Mouse (Mus musculus) forebrain, embryonic 15.5 days (tissue): ENCODE results near the gene Pcdh9. TPM values are rescaled to one million over a fixed set of nuclear protein-coding genes. Genes with fewer than 3 reads are reported as not detected.

Experiments used
- ATAC-seq: fragments of 200-750 bp; cut with Nextera tagmentation; replicated peaks from 2 replicates; pipeline ENCODE4 v1.8.0; 2017; ENCODE audit warnings: mild to moderate bottlenecking, moderate TSS enrichment, moderate library complexity
- H3K27ac ChIP-seq: fragments of 300-500 bp; sonication (generic); replicated peaks from 2 replicates; pipeline ENCODE4 v1.5.1; 2015; ENCODE audit warnings: mild to moderate bottlenecking, inconsistent platforms
- H3K27me3 ChIP-seq: fragments of 300-500 bp; sonication (generic); 2 replicates; pipeline ENCODE4 v1.6.1; 2015; ENCODE audit warnings: inconsistent platforms
- H3K36me3 ChIP-seq: fragments of 300-500 bp; sonication (generic); 2 replicates; pipeline ENCODE4 v1.6.1; 2015; ENCODE audit warnings: mild to moderate bottlenecking, inconsistent platforms
- H3K4me1 ChIP-seq: fragments of 300-500 bp; sonication (generic); 2 replicates; pipeline ENCODE4 v1.6.1; 2015; ENCODE audit warnings: inconsistent platforms
- H3K4me2 ChIP-seq: fragments of 300-500 bp; sonication (generic); replicated peaks from 2 replicates; pipeline ENCODE4 v1.6.1; 2015; ENCODE audit warnings: mild to moderate bottlenecking, inconsistent platforms
- H3K4me3 ChIP-seq: fragments of 300-500 bp; sonication (generic); 2 replicates; pipeline ENCODE4 v1.5.1; 2015; ENCODE audit warnings: mild to moderate bottlenecking, inconsistent platforms
- H3K9ac ChIP-seq: fragments of 300-500 bp; sonication (generic); replicated peaks from 2 replicates; pipeline ENCODE4 v1.6.1; 2015; ENCODE audit warnings: mild to moderate bottlenecking, inconsistent platforms
- H3K9me3 ChIP-seq: fragments of 300-500 bp; sonication (generic); 2 replicates; pipeline ENCODE4 v1.6.1; 2016; ENCODE audit warnings: inconsistent platforms
- WGBS: fragments of 180-500 bp; shearing (Covaris S2); methylation state at CpG from one replicate; pipeline ENCODE4 v1.1.7; 2015; ENCODE audit warnings: mixed read lengths; 5-methylcytosine and 5-hydroxymethylcytosine counted together
- polyA plus RNA-seq: library from polyadenylated mRNA; unstranded; fragments of >200 nt; fragmentation: Nextera tagmentation; extraction: Ambion mirVana; gene quantifications from 2 replicates; pipeline ENCODE4 v1.2.1, GENCODE M21; 2015

The Pcdh9 gene
- polyA plus RNA-seq, 1 experiment from 2014 or later = 139 TPM

DNA sequence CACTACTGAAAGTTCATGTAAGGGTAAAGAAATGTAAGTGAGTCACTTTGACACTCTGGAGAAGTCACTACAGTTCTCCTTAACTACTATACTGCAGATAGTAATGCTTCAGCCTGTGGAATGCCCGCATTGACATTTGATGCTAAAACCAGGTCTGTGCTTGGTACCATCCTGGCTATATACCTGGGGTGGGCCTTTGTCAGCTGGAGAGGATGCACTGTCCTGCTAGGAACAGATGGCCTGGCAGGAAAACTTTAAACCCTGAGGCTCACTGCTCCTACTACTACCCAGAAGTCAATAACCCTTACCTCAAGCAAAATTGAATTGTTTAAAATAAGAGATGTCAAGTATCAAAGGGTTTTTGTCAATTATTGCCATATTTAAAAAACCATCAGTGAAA, 14.5 kb downstream of the Pcdh9 start:
- no peak overlapping the region for H3K4me3 ChIP-seq
- no peak overlapping the region for H3K9ac ChIP-seq
- no peak overlapping the region for H3K4me2 ChIP-seq
- no peaks in the 10 kb centered on the region for H3K36me3 ChIP-seq
- H3K9me3 ChIP-seq = no peaks in the 10 kb centered on the region
- 95% methylated on average over 1 of the region's 1 CpGs for WGBS
- no peaks in the 10 kb centered on the region for H3K27me3 ChIP-seq
- no peak for ATAC-seq
- H3K27ac ChIP-seq = no peak overlapping the region
- H3K4me1 ChIP-seq = peaks cover 8% of the 10 kb centered on the region; the same call in 1 of the 2 replicates

DNA sequence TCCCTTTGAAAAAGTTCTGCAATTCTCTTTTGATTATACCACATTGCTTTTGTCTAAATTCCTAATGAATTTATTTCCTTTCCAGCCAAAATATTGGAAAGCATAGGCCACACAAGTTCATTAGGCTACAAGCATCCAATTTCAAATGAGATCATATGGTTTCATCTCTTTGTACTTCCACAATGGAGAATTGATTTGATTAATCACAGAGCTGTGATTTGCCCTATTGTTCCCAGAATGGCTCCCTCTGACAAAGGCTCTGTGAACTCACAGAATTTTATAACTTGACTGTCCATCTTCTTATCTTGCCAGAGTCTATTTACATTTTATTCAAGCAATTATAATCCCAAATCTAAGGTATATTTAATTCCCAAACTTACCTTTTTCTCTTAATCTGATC, 22.3 kb downstream of the Pcdh9 start:
- ATAC-seq = no peak
- no peak overlapping the region for H3K27ac ChIP-seq

DNA sequence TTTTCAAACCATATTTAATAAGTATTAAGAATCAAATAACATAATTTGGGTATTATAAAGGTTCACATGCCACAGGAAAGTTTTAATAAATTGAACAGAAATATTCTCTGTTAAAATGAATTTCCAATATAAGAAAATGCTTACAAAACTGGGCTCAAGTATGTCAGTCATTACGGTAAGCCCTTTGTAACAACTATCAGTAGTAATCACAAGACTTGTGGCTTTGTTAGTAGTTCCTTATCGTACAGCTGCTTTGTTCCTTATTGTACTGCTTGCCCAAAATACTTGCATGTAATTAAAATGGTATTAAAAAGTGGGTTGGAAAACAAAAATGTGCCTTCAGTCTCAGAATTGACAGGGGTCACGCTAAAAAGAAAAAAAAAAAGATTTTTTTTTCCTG, 32.4 kb downstream of the Pcdh9 start:
- H3K4me3 ChIP-seq = no peak overlapping the region
- no peak overlapping the region for H3K27ac ChIP-seq
- no peaks in the 10 kb centered on the region for H3K4me1 ChIP-seq
- H3K36me3 ChIP-seq = no peaks in the 10 kb centered on the region
- H3K4me2 ChIP-seq = no peak overlapping the region
- 43% methylated on average over 3 of the region's 3 CpGs for WGBS
- no peak overlapping the region for H3K9ac ChIP-seq
- H3K9me3 ChIP-seq = no peaks in the 10 kb centered on the region
- no peak for ATAC-seq
- H3K27me3 ChIP-seq = no peaks in the 10 kb centered on the region

More for the DNA sequence above, 22.3 kb downstream of the Pcdh9 start:
- Histone ChIP-seq H3K9ac (no peak overlapping the region), H3K36me3 (no peaks in the 10 kb centered on the region), H3K4me1 (no peaks in the 10 kb centered on the region), H3K27me3 (no peaks in the 10 kb centered on the region), H3K4me2 (no peak overlapping the region), H3K4me3 (no peak overlapping the region), H3K9me3 (no peaks in the 10 kb centered on the region)

DNA sequence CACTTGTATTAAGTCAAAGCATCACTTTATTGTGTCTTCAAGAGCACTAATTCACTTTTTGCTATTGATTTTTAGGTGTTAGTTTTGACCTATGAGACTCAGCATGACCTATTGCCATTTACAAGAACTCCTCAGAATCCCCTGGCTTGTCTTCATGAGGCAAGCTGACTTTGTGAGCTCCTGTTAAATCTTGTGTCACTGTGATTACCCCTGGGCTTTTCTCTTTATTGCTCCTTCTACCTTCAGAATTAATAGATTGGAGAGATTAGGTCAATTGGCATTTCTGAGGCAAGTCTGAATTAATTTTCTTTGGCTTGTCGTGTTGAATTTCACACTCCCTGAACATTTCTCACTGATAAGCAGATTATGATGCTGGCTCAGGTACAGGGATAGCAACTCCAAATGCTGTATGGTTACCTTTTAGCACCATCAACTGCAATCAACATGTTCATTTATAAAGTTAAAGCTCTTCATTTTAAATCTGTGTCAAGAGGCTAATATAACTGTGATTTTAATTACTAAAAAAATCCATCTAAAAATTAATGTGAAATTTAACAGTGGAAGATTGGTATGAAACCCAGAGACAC, 44.3 kb downstream of the Pcdh9 start:
- H3K36me3 ChIP-seq = no peaks in the 10 kb centered on the region
- no peak for ATAC-seq

DNA sequence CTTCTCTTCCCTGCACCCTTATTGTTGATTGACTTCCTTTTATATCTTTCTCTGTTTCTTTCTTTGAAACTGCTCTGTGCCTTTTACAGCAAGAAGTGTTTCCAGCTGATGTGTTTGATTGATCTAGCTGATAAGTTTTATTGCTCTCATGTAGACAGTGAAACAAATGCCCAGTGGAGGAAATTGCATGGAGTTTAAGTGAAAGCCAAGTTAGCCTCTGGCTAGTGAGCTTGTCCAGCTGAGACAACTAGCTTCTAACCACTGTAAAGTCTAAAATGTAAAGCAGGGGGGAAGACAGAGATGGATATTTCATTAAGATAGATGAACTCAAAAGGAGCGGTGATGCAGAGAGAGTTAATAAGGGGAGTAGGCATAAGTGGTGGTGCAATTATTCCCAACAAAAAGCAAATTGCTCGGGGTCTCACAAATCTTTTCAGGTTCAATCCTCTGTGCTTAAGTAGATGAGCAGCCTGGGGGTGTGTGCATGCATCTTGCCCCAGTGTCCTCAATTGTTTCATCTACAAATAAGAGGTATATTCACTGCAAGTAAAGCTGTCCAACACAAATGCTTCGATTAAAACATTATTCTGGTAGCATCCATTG, 47.7 kb downstream of the Pcdh9 start:
- H3K4me3 ChIP-seq = no peak overlapping the region
- H3K4me2 ChIP-seq = no peak overlapping the region
- no peaks in the 10 kb centered on the region for H3K4me1 ChIP-seq
- H3K27ac ChIP-seq = no peak overlapping the region
- H3K36me3 ChIP-seq = no peaks in the 10 kb centered on the region
- ATAC-seq = no peak
- no peaks in the 10 kb centered on the region for H3K27me3 ChIP-seq
- H3K9ac ChIP-seq = no peak overlapping the region
- 8% methylated on average over 3 of the region's 3 CpGs for WGBS
- H3K9me3 ChIP-seq = no peaks in the 10 kb centered on the region

More for the DNA sequence above, 44.3 kb downstream of the Pcdh9 start:
- Histone ChIP-seq H3K9me3 (no peaks in the 10 kb centered on the region), H3K9ac (no peak overlapping the region), H3K4me3 (no peak overlapping the region), H3K4me2 (no peak overlapping the region), H3K4me1 (no peaks in the 10 kb centered on the region), H3K27ac (no peak overlapping the region), H3K27me3 (no peaks in the 10 kb centered on the region)
- WGBS = 18% methylated on average over 1 of the region's 1 CpGs

DNA sequence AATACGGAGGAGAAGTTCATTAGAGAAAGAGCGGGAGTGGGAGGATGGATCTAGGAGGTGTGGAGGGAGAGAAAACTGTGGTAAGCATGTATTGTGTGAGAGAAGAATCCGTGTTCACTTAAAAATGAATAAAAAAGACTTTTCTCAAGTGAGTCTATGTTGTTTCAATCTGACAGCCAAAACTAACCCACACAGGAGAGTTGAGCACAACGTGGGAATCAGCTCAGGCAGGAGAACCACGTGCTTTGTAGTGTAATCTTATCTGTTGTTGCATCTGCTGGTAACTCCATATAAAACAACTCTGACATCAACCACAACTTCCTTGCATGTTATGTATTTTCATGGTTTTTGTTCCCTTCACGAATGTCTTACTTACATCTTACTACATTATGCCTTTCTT, 58.0 kb downstream of the Pcdh9 start:
- 86% methylated on average over 6 of the region's 6 CpGs for WGBS
- no peak for ATAC-seq

DNA sequence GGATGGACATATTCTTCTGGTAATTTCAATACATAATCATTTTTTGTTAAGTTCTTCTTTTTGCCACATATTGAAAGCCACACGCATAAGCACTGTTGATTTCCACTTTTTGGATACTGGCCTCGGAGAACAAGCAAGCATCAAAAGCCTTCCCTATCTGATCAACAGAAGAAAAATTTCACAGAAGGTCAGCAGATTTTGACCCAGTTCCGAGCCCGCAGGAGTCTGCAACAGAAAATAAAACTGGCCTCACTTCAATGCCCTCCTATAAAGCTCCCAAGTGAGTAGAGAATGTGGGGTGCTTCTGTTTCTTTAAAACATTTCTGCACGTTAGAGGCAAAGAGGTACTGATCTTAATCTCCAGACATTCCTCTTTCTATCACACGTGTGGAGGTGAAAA, 63.3 kb downstream of the Pcdh9 start:
- WGBS = 46% methylated on average over 6 of the region's 6 CpGs
- Histone ChIP-seq H3K27me3 (no peaks in the 10 kb centered on the region), H3K9ac (no peak overlapping the region), H3K4me2 (no peak overlapping the region), H3K4me1 (peaks cover 9% of the 10 kb centered on the region), H3K27ac (no peak overlapping the region), H3K9me3 (no peaks in the 10 kb centered on the region), H3K36me3 (no peaks in the 10 kb centered on the region), H3K4me3 (no peak overlapping the region)
- ATAC-seq = no peak

More for the DNA sequence above, 58.0 kb downstream of the Pcdh9 start:
- no peaks in the 10 kb centered on the region for H3K4me1 ChIP-seq
- H3K27me3 ChIP-seq = no peaks in the 10 kb centered on the region
- H3K9ac ChIP-seq = no peak overlapping the region
- no peaks in the 10 kb centered on the region for H3K36me3 ChIP-seq
- no peak overlapping the region for H3K27ac ChIP-seq
- no peak overlapping the region for H3K4me2 ChIP-seq
- no peak overlapping the region for H3K4me3 ChIP-seq
- H3K9me3 ChIP-seq = no peaks in the 10 kb centered on the region

DNA sequence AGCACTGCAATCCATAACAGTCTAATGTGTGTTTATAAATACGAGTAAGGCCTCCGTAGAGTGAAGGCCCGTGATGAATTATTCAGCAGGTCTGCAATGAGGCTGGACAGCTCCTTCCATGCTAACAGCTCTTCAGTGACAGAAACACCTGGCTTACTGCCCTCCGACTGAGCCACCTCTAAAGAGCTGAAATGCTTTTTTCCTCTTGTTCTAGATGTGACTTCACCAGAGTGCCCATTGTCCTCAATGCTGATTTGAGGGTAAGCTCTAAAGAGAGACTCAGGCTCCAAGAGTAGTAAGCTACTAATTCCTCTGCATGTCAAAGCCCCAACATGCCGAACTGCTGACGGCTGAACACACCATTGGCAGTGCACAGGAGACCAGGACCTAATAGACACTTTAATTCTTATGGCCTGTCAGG, 64.4 kb downstream of the Pcdh9 start:
- WGBS = 9% methylated on average over 6 of the region's 6 CpGs
- Histone ChIP-seq H3K4me2 (no peak overlapping the region), H3K4me3 (no peak overlapping the region), H3K27me3 (no peaks in the 10 kb centered on the region), H3K36me3 (no peaks in the 10 kb centered on the region), H3K27ac (no peak overlapping the region), H3K9ac (no peak overlapping the region), H3K9me3 (no peaks in the 10 kb centered on the region), H3K4me1 (peaks cover 9% of the 10 kb centered on the region)
- ATAC-seq = 0 out of 2 replicates have a peak, but pooled peaks have one; percentile 43

DNA sequence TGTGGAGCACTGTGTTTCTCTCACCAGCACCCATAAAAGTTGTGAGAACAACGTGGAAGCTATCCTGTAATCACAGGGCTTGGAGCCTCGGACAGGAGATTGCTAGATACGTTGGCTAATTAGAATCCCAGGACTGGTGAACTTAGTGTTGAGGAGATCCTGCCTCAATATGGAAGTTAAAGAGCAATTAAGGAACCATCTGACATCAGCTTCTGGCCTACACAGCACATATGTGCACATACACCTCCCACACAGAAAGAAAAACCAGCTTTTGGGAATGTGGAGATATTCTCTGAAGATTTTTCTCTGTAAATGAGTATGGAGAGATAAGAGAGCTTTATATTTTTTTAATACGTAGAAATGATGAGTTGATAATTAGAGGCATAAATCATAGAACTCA, 71.6 kb downstream of the Pcdh9 start:
- H3K4me1 ChIP-seq = peaks cover 8% of the 10 kb centered on the region
- no peaks in the 10 kb centered on the region for H3K9me3 ChIP-seq
- no peak overlapping the region for H3K27ac ChIP-seq
- no peak overlapping the region for H3K4me3 ChIP-seq
- H3K9ac ChIP-seq = no peak overlapping the region
- H3K27me3 ChIP-seq = no peaks in the 10 kb centered on the region
- H3K4me2 ChIP-seq = no peak overlapping the region
- no peak for ATAC-seq
- no peaks in the 10 kb centered on the region for H3K36me3 ChIP-seq
- 73% methylated on average over 4 of the region's 4 CpGs for WGBS

DNA sequence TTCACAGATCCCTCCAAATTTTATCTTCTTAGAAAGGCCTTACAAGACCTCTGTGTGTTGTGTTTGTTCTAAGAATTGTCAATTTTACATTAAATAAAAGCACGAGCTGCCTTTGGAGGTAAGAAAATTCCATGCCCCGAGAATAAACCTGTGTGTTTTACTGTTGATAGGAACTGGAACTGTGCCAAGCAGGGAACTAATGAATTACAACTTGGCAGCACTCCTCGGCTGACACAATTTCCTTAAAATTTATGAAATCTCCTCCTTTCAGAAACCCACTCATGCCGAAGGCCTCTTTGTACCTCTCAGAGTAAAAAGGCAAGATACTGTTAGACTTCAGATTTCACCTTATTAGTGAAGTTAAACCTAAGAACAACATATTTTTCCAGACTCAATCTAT, 72.9 kb downstream of the Pcdh9 start:
- H3K9me3 ChIP-seq = no peaks in the 10 kb centered on the region
- H3K4me3 ChIP-seq = no peak overlapping the region
- H3K27ac ChIP-seq = peak overlapping the region; percentile 34
- H3K4me1 ChIP-seq = peaks cover 8% of the 10 kb centered on the region
- no peak overlapping the region for H3K9ac ChIP-seq
- no peaks in the 10 kb centered on the region for H3K36me3 ChIP-seq
- 12% methylated on average over 4 of the region's 4 CpGs for WGBS
- no peak overlapping the region for H3K4me2 ChIP-seq
- no peak for ATAC-seq
- H3K27me3 ChIP-seq = no peaks in the 10 kb centered on the region

DNA sequence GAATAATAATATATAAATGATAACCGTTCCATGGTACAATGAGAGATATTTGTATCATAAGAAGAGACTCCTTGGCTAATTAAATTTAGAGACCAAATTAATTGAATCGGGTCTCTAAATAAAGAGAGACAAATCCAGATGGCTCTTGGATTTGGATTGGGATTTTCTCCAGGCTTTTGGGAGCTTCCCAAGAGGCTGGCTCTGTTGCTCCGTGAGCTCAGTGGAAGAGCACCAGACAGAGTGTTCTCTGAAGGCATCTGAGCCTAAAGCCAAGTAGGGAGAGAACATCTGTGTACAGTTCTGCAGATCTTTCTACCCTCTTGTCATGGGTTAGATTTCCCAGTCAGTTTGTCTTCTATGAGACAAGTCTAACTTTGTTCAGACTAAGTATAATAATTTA, 95.9 kb downstream of the Pcdh9 start:
- Histone ChIP-seq H3K27me3 (no peaks in the 10 kb centered on the region), H3K27ac (no peak overlapping the region), H3K36me3 (no peaks in the 10 kb centered on the region), H3K9ac (no peak overlapping the region), H3K9me3 (no peaks in the 10 kb centered on the region), H3K4me3 (no peak overlapping the region), H3K4me1 (no peaks in the 10 kb centered on the region), H3K4me2 (no peak overlapping the region)
- 65% methylated on average over 3 of the region's 3 CpGs for WGBS
- no peak for ATAC-seq

DNA sequence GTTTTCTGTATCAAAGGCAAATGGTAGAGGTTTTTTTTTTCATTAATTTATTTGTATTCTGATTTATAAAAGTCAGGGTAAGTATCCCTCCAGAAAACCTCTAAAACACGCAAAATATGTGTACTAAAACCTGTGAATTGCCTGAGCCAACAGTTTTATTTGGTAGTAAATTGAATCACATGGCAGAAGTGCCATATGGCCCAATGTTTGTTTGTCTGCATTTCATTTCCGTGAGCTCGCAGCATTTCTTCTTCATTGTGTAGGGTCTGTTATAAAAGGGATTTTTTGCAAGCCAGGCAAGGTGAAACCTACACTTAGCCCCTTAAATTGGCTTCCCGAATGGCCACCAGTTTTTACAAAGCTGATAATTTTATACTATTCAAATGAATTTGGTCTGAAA, 104.2 kb downstream of the Pcdh9 start:
- H3K9ac ChIP-seq = no peak overlapping the region
- H3K4me2 ChIP-seq = no peak overlapping the region
- H3K4me1 ChIP-seq = 0 out of 2 replicates have a peak, but pooled peaks cover 3% of the 10 kb centered on the region
- no peaks in the 10 kb centered on the region for H3K9me3 ChIP-seq
- WGBS = 42% methylated on average over 4 of the region's 4 CpGs
- H3K27ac ChIP-seq = peak overlapping the region; percentile 48; the same call in 1 of the 2 replicates
- H3K36me3 ChIP-seq = no peaks in the 10 kb centered on the region
- H3K27me3 ChIP-seq = no peaks in the 10 kb centered on the region
- no peak overlapping the region for H3K4me3 ChIP-seq
- ATAC-seq = no peak

DNA sequence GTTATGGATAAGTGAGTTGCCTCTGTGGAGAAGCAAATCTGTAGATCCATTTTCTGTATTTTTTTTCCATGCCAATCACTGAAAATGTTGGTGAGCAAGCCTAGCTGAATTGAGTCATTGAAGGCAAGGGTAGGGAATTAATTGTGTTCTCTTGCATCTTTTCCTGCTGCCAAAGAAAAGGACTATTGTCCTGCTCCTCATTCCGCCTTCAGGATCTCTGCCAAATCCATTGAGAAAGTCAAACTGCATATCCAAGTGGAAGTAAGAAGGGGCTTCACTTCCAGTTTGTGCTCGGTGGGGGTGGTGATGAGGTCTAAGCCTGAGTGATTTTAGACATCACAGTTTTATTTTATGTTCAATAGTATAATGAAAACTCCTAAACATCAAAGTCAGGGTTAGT, 105.4 kb downstream of the Pcdh9 start:
- H3K4me3 ChIP-seq = no peak overlapping the region
- no peaks in the 10 kb centered on the region for H3K36me3 ChIP-seq
- no peaks in the 10 kb centered on the region for H3K27me3 ChIP-seq
- H3K4me2 ChIP-seq = no peak overlapping the region
- H3K27ac ChIP-seq = no peak overlapping the region
- H3K4me1 ChIP-seq = 0 out of 2 replicates have a peak, but pooled peaks cover 3% of the 10 kb centered on the region
- H3K9ac ChIP-seq = no peak overlapping the region
- ATAC-seq = peak; percentile 41; the same call in 1 of the 2 replicates
- WGBS = 4% methylated on average over 2 of the region's 2 CpGs
- H3K9me3 ChIP-seq = no peaks in the 10 kb centered on the region
